Mouse (Mus musculus) intestine, embryonic 15.5 days (tissue): ENCODE results near the gene Rab44. TPM values are rescaled to one million over a fixed set of nuclear protein-coding genes. Genes with fewer than 3 reads are reported as not detected.

Experiments used
- ATAC-seq: fragments of 200-750 bp; cut with Nextera tagmentation; 2 replicates; pipeline ENCODE4 v1.8.0; 2017; ENCODE audit warnings: moderate TSS enrichment, moderate library complexity
- H3K27ac ChIP-seq: fragments of 300-500 bp; sonication (generic); 2 replicates; pipeline ENCODE4 v1.5.1; 2015; ENCODE audit warnings: mild to moderate bottlenecking, inconsistent platforms
- H3K27me3 ChIP-seq: fragments of 300-500 bp; sonication (generic); replicated peaks from 2 replicates; pipeline ENCODE4 v1.6.1; 2015; ENCODE audit warnings: inconsistent platforms
- H3K36me3 ChIP-seq: fragments of 300-500 bp; sonication (generic); 2 replicates; pipeline ENCODE4 v1.6.1; 2015; ENCODE audit warnings: inconsistent platforms
- H3K4me1 ChIP-seq: fragments of 300-500 bp; sonication (generic); replicated peaks from 2 replicates; pipeline ENCODE4 v1.6.1; 2015; ENCODE audit warnings: inconsistent platforms
- H3K4me2 ChIP-seq: fragments of 300-500 bp; sonication (generic); replicated peaks from 2 replicates; pipeline ENCODE4 v1.6.1; 2015; ENCODE audit warnings: mild to moderate bottlenecking, inconsistent platforms
- H3K4me3 ChIP-seq: fragments of 300-500 bp; sonication (generic); replicated peaks from 2 replicates; pipeline ENCODE4 v1.5.1; 2015; ENCODE audit warnings: inconsistent platforms
- H3K9ac ChIP-seq: fragments of 300-500 bp; sonication (generic); 2 replicates; pipeline ENCODE4 v1.6.1; 2015; ENCODE audit warnings: inconsistent platforms
- H3K9me3 ChIP-seq: fragments of 300-500 bp; sonication (generic); 2 replicates; pipeline ENCODE4 v1.6.1; 2016; ENCODE audit warnings: inconsistent platforms
- WGBS: fragments of 180-500 bp; shearing (Covaris S2); methylation state at CpG from one replicate; pipeline ENCODE4 v1.1.7; 2015; 5-methylcytosine and 5-hydroxymethylcytosine counted together
- polyA plus RNA-seq: library from polyadenylated mRNA; unstranded; fragments of >200 nt; fragmentation: Nextera tagmentation; extraction: Ambion mirVana; gene quantifications from 2 replicates; pipeline ENCODE4 v1.2.1, GENCODE M21; 2015

Rab44 gene
- polyA plus RNA-seq, 1 experiment from 2014 or later: 0.53 TPM

- peak overlapping the region; percentile 63 for H3K4me2 ChIP-seq
- H3K4me1 ChIP-seq: peaks cover 34% of the 10 kb centered on the region
- WGBS: 23% methylated on average over 14 of the region's 14 CpGs
- 0 out of 2 replicates have a peak overlapping the region, but pooled peaks have one; percentile 26 for H3K9ac ChIP-seq
- H3K9me3 ChIP-seq: no peaks in the 10 kb centered on the region
- 0 out of 2 replicates have a peak, but pooled peaks have one; percentile 27 for ATAC-seq
- H3K27me3 ChIP-seq: 0 out of 2 replicates have a peak, but pooled peaks cover 3% of the 10 kb centered on the region
- no peak overlapping the region for H3K27ac ChIP-seq
- no peaks in the 10 kb centered on the region for H3K36me3 ChIP-seq
- H3K4me3 ChIP-seq: peak overlapping the region; percentile 19; the same call in 1 of the 2 replicates
Observed at GRCm38 (mm10) chr17:29077786-29078509, 36.0 kb upstream of the Rab44 start.

GRCm38 (mm10) chr17:29078519-29079383, 35.2 kb upstream of the Rab44 start:
- Histone ChIP-seq H3K27ac (no peak overlapping the region), H3K4me2 (peak overlapping the region; percentile 63), H3K4me3 (peak overlapping the region; percentile 19; the same call in 1 of the 2 replicates), H3K27me3 (0 out of 2 replicates have a peak, but pooled peaks cover 3% of the 10 kb centered on the region), H3K9ac (0 out of 2 replicates have a peak overlapping the region, but pooled peaks have one; percentile 26), H3K9me3 (no peaks in the 10 kb centered on the region), H3K36me3 (no peaks in the 10 kb centered on the region), H3K4me1 (peaks cover 26% of the 10 kb centered on the region)
- 13% methylated on average over 25 of the region's 25 CpGs for WGBS
- peak; percentile 34; the same call in 1 of the 2 replicates for ATAC-seq

GRCm38 (mm10) chr17:29080758-29081617, 33.0 kb upstream of the Rab44 start:
- H3K9ac ChIP-seq: no peak overlapping the region
- 5% methylated on average over 23 of the region's 23 CpGs for WGBS
- no peaks in the 10 kb centered on the region for H3K9me3 ChIP-seq
- peak overlapping the region; percentile 45 for H3K4me2 ChIP-seq
- no peaks in the 10 kb centered on the region for H3K36me3 ChIP-seq
- H3K4me3 ChIP-seq: no peak overlapping the region
- peaks cover 26% of the 10 kb centered on the region for H3K4me1 ChIP-seq
- H3K27ac ChIP-seq: peak overlapping the region; percentile 57
- peak; percentile 73 for ATAC-seq
- H3K27me3 ChIP-seq: 0 out of 2 replicates have a peak, but pooled peaks cover 3% of the 10 kb centered on the region

- H3K4me1 ChIP-seq: peaks cover 26% of the 10 kb centered on the region
- 18% methylated on average over 21 of the region's 21 CpGs for WGBS
- ATAC-seq: no peak
- peak overlapping the region; percentile 57; the same call in 1 of the 2 replicates for H3K27ac ChIP-seq
- no peaks in the 10 kb centered on the region for H3K36me3 ChIP-seq
- peak overlapping the region; percentile 45 for H3K4me2 ChIP-seq
- no peak overlapping the region for H3K9ac ChIP-seq
- no peaks in the 10 kb centered on the region for H3K9me3 ChIP-seq
- no peak overlapping the region for H3K4me3 ChIP-seq
- H3K27me3 ChIP-seq: 0 out of 2 replicates have a peak, but pooled peaks cover 3% of the 10 kb centered on the region
Observed at GRCm38 (mm10) chr17:29081618-29082381, 32.1 kb upstream of the Rab44 start.

- no peak overlapping the region for H3K4me3 ChIP-seq
- WGBS: 91% methylated on average over 8 of the region's 8 CpGs
- H3K36me3 ChIP-seq: no peaks in the 10 kb centered on the region
- no peak overlapping the region for H3K4me2 ChIP-seq
- H3K9ac ChIP-seq: no peak overlapping the region
- H3K9me3 ChIP-seq: no peaks in the 10 kb centered on the region
- no peak for ATAC-seq
- peaks cover 20% of the 10 kb centered on the region for H3K4me1 ChIP-seq
- H3K27me3 ChIP-seq: 0 out of 2 replicates have a peak, but pooled peaks cover 3% of the 10 kb centered on the region
- H3K27ac ChIP-seq: no peak overlapping the region
Observed at GRCm38 (mm10) chr17:29083586-29083985, 30.4 kb upstream of the Rab44 start.

- Histone ChIP-seq H3K4me1 (peaks cover 13% of the 10 kb centered on the region), H3K9me3 (no peaks in the 10 kb centered on the region), H3K9ac (no peak overlapping the region), H3K27me3 (0 out of 2 replicates have a peak, but pooled peaks cover 3% of the 10 kb centered on the region), H3K4me2 (no peak overlapping the region), H3K27ac (no peak overlapping the region), H3K36me3 (no peaks in the 10 kb centered on the region), H3K4me3 (no peak overlapping the region)
- no peak for ATAC-seq
- WGBS: 90% methylated on average over 7 of the region's 7 CpGs
Observed at GRCm38 (mm10) chr17:29084656-29085055, 29.3 kb upstream of the Rab44 start.

GRCm38 (mm10) chr17:29085266-29085665, 28.7 kb upstream of the Rab44 start:
- no peak for ATAC-seq
- Histone ChIP-seq H3K9me3 (no peaks in the 10 kb centered on the region), H3K36me3 (no peaks in the 10 kb centered on the region), H3K27me3 (0 out of 2 replicates have a peak, but pooled peaks cover 3% of the 10 kb centered on the region), H3K9ac (no peak overlapping the region), H3K4me1 (peaks cover 13% of the 10 kb centered on the region), H3K4me2 (no peak overlapping the region), H3K27ac (no peak overlapping the region), H3K4me3 (no peak overlapping the region)
- WGBS: 83% methylated on average over 10 of the region's 10 CpGs

- no peaks in the 10 kb centered on the region for H3K27me3 ChIP-seq
- H3K4me2 ChIP-seq: no peak overlapping the region
- H3K4me1 ChIP-seq: peaks cover 10% of the 10 kb centered on the region; the same call in 1 of the 2 replicates
- no peak overlapping the region for H3K27ac ChIP-seq
- H3K4me3 ChIP-seq: no peak overlapping the region
- no peaks in the 10 kb centered on the region for H3K36me3 ChIP-seq
- 70% methylated on average over 4 of the region's 4 CpGs for WGBS
- H3K9me3 ChIP-seq: no peaks in the 10 kb centered on the region
- no peak for ATAC-seq
- no peak overlapping the region for H3K9ac ChIP-seq
Observed at GRCm38 (mm10) chr17:29086916-29087315, 27.0 kb upstream of the Rab44 start.

- no peak within 1 kb of the TSS for H3K4me3 ChIP-seq
- H3K4me1 ChIP-seq: peaks cover 29% of the 10 kb centered on the region
- H3K27me3 ChIP-seq: no peaks in the 10 kb centered on the region
- no peak within 1 kb of the TSS for H3K27ac ChIP-seq
- no peak within 1 kb of the TSS for H3K9ac ChIP-seq
- 66% methylated on average over 3 of the region's 3 CpGs for WGBS
- no peak for ATAC-seq
- no peaks in the 10 kb centered on the region for H3K36me3 ChIP-seq
- no peak within 1 kb of the TSS for H3K4me2 ChIP-seq
- H3K9me3 ChIP-seq: no peaks in the 10 kb centered on the region
Observed at GRCm38 (mm10) chr17:29090776-29091175, 23.2 kb upstream of the Rab44 start, which contains the start of gene Cdkn1a. Gene Cdkn1a (plus strand): TSS chr17:29090976.

GRCm38 (mm10) chr17:29091348-29091944, 22.5 kb upstream of the Rab44 start:
- Histone ChIP-seq H3K9ac (no peak overlapping the region), H3K9me3 (no peaks in the 10 kb centered on the region), H3K36me3 (no peaks in the 10 kb centered on the region), H3K4me2 (no peak overlapping the region), H3K27me3 (no peaks in the 10 kb centered on the region), H3K27ac (no peak overlapping the region), H3K4me3 (no peak overlapping the region), H3K4me1 (peaks cover 29% of the 10 kb centered on the region)
- 33% methylated on average over 6 of the region's 6 CpGs for WGBS
- ATAC-seq: no peak
